Mouse (Mus musculus) spleen, adult 2 months (tissue): ENCODE results near the gene Sh3gl1. TPM values are rescaled to one million over a fixed set of nuclear protein-coding genes. Genes with fewer than 3 reads are reported as not detected.
A peak's percentile ranks its signal among the peaks of the same experiment; 100 is the strongest.

Source experiments
- DNase-seq, 2 experiments: peaks; one replicate each; pipeline versions ENCODE4 v3.0.0 to v3.0.0-alpha.2; 2012 to 2021; ENCODE audit warnings: low spot score in 2 of 2, low read depth in 1 of 2
- H3K27ac ChIP-seq: fragments of 200-500 bp; 2 replicates; pipeline ENCODE4 v1.5.1; 2012; ENCODE audit warnings: low read length, inconsistent platforms; ENCODE audit not compliant: insufficient read depth
- H3K27me3 ChIP-seq: fragments of 200-500 bp; 2 replicates; pipeline ENCODE4 v1.6.1; 2012; ENCODE audit warnings: mild to moderate bottlenecking, moderate library complexity, low read length, inconsistent platforms; ENCODE audit not compliant: control insufficient read depth, insufficient read depth
- H3K36me3 ChIP-seq: fragments of 200-500 bp; 2 replicates; pipeline ENCODE4 v1.6.1; 2012; ENCODE audit warnings: mild to moderate bottlenecking, low read length, inconsistent platforms; ENCODE audit not compliant: control insufficient read depth, insufficient read depth
- H3K4me1 ChIP-seq: fragments of 200-500 bp; 2 replicates; pipeline ENCODE4 v1.6.1; 2011; ENCODE audit warnings: inconsistent platforms; ENCODE audit not compliant: control insufficient read depth, insufficient read depth, insufficient read length
- H3K4me3 ChIP-seq: fragments of 200-500 bp; 2 replicates; pipeline ENCODE4 v1.5.1; 2011; ENCODE audit warnings: mild to moderate bottlenecking, inconsistent platforms; ENCODE audit not compliant: insufficient read depth, insufficient read length; ENCODE audit errors: extremely low read depth
- CTCF ChIP-seq: fragments of 200-500 bp; IDR thresholded peaks from 2 replicates; pipeline ENCODE4 v1.5.1; 2011; ENCODE audit warnings: mild to moderate bottlenecking, inconsistent platforms; ENCODE audit not compliant: insufficient read depth, insufficient read length, insufficient replicate concordance; ENCODE audit errors: extremely low read depth
- POLR2A ChIP-seq: fragments of 200-500 bp; IDR thresholded peaks from 2 replicates; pipeline ENCODE4 v1.6.1; 2011; ENCODE audit warnings: low read depth, low read length, inconsistent platforms
- WGBS: fragments of 180-500 bp; shearing (Covaris S2); methylation state at CpG from one replicate; pipeline ENCODE4 v1.1.7; 2018; 5-methylcytosine and 5-hydroxymethylcytosine counted together
- polyA plus RNA-seq: library from polyadenylated mRNA; depleted of rRNA; stranded (reverse); fragments of >200 nt; gene quantifications from 2 replicates; pipeline ENCODE4 v1.2.3, GENCODE M21; 2012

Gene Sh3gl1
- polyA plus RNA-seq, 1 experiment = 72.3 TPM

GRCm38 (mm10) chr17:56016793-56017785 lies 19.3 kb downstream of the Sh3gl1 start:
- TF ChIP-seq CTCF (no peak), POLR2A (no peak)
- peaks cover 34% of the 10 kb centered on the region for H3K36me3 ChIP-seq
- WGBS = 94% methylated on average over 15 of the region's 15 CpGs

GRCm38 (mm10) chr17:56016382-56016781 lies 20.1 kb downstream of the Sh3gl1 start:
- 92% methylated on average over 8 of the region's 8 CpGs for WGBS
- Histone ChIP-seq H3K27me3 (no peaks in the 10 kb centered on the region), H3K4me1 (peaks cover 14% of the 10 kb centered on the region), H3K36me3 (peaks cover 34% of the 10 kb centered on the region), H3K27ac (no peak overlapping the region), H3K4me3 (no peak overlapping the region)
- TF ChIP-seq CTCF = no peak
- TF ChIP-seq POLR2A = no peak
- DNase-seq = no peak

More at GRCm38 (mm10) chr17:56016793-56017785, 19.3 kb downstream of the Sh3gl1 start:
- H3K27me3 ChIP-seq = no peaks in the 10 kb centered on the region
- no peak overlapping the region for H3K27ac ChIP-seq
- DNase-seq = no peak
- H3K4me1 ChIP-seq = peaks cover 21% of the 10 kb centered on the region
- no peak overlapping the region for H3K4me3 ChIP-seq

GRCm38 (mm10) chr17:56015293-56015692 lies 21.1 kb downstream of the Sh3gl1 start:
- WGBS = 95% methylated on average over 9 of the region's 9 CpGs
- Histone ChIP-seq H3K4me1 (peaks cover 7% of the 10 kb centered on the region; the same call in 1 of the 2 replicates), H3K27me3 (no peaks in the 10 kb centered on the region), H3K27ac (no peak overlapping the region), H3K4me3 (no peak overlapping the region), H3K36me3 (peaks cover 34% of the 10 kb centered on the region)
- DNase-seq = no peak
- TF ChIP-seq POLR2A (no peak), CTCF (no peak)

DNA sequence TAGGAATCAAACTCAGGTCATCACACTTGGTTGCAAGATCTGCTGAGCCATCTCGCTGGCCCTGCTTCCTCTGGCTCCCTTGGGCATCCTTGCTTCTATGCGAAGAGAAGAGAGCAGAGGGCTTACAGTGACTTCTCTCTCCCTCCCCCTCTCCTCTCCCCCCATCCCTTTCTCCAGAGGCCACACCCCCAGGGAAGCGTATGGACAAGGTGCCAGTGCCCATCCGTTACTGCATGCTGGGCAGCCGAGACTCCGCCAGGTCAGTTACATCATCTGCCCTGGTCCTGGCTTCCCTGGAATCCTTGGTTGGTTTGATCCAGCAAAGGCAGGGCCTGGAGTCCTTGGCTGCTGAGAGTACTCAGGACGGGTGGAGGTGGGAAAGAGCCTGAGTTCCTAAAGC lies 25.0 kb downstream of the Sh3gl1 start:
- DNase-seq = no peak
- H3K4me3 ChIP-seq = no peak overlapping the region
- peaks cover 14% of the 10 kb centered on the region for H3K36me3 ChIP-seq
- WGBS = 94% methylated on average over 7 of the region's 7 CpGs
- H3K27ac ChIP-seq = no peak overlapping the region
- peaks cover 10% of the 10 kb centered on the region; the same call in 1 of the 2 replicates for H3K4me1 ChIP-seq
- no peaks in the 10 kb centered on the region for H3K27me3 ChIP-seq
- TF ChIP-seq POLR2A = no peak
- TF ChIP-seq CTCF = no peak

DNA sequence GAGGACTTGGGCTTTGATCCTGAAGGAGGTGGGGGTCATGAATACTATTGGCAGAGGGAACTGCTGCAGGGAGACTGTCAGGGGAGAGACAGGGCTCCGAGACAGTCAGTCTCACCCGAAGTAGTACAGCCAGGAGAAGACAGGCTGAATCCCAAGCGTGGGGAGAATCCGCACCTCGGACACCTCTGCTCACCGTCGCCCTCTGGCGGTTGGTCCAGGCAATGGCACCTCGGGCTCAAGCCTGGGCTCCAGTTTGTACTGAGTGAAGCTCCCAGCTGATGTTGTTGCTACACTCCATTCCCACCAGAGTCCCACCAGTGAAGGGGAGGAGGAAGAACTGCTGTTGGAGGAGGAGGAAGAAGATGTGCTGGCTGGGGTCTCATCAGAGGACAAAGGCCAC lies 25.8 kb downstream of the Sh3gl1 start:
- H3K4me1 ChIP-seq = peaks cover 10% of the 10 kb centered on the region; the same call in 1 of the 2 replicates
- 14% methylated on average over 9 of the region's 9 CpGs for WGBS
- H3K36me3 ChIP-seq = peaks cover 8% of the 10 kb centered on the region
- H3K27ac ChIP-seq = no peak overlapping the region
- DNase-seq = peak in 1 of 2 experiments; percentile 75
- TF ChIP-seq POLR2A = no peak
- peak; percentile 97 for TF ChIP-seq CTCF
- no peak overlapping the region for H3K4me3 ChIP-seq
- no peaks in the 10 kb centered on the region for H3K27me3 ChIP-seq

DNA sequence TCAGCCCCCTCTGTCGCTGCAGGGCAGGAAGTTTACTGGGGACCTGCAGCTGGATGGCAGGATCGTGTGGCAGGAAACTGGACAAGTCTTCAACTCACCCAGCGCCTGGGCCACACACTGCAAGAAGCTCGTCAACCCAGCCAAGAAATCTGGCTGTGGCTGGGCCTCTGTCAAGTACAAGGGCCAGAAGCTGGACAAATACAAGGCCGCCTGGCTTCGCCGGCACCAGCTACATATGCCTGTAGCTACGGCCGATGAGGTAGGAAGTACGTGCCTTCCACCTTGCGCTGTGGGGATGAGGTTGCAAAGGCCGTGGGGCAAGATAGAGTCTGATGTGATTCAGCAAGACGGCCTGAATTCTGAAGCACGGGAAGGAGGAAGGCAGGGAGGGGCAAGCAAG lies 26.2 kb downstream of the Sh3gl1 start:
- H3K36me3 ChIP-seq = peaks cover 4% of the 10 kb centered on the region
- H3K4me3 ChIP-seq = no peak overlapping the region
- WGBS = 70% methylated on average over 14 of the region's 14 CpGs
- no peak for DNase-seq
- H3K4me1 ChIP-seq = peaks cover 10% of the 10 kb centered on the region; the same call in 1 of the 2 replicates
- H3K27ac ChIP-seq = no peak overlapping the region
- TF ChIP-seq CTCF (no peak), POLR2A (no peak)
- H3K27me3 ChIP-seq = no peaks in the 10 kb centered on the region
